Mouse (Mus musculus) C2C12 (cell line): Measurements from ENCODE around the gene Meis1. TPM values are rescaled to one million over a fixed set of nuclear protein-coding genes. Genes with fewer than 3 reads are reported as not detected.

Experiments used
- H3K27me3 ChIP-seq: one replicate; pipeline ENCODE4 v1.6.1; 2011; ENCODE audit not compliant: control insufficient read depth, insufficient read depth, insufficient read length
- H3K36me3 ChIP-seq: one replicate; pipeline ENCODE4 v1.6.1; 2011; ENCODE audit not compliant: control insufficient read depth, insufficient read depth
- H3K4me3 ChIP-seq: one replicate; pipeline ENCODE4 v1.5.1; 2011; ENCODE audit warnings: mild to moderate bottlenecking, control low read depth; ENCODE audit not compliant: poor library complexity, insufficient read depth, severe bottlenecking
- H3K79me2 ChIP-seq: one replicate; pipeline ENCODE4 v1.6.1; 2011; ENCODE audit not compliant: control insufficient read depth, insufficient read depth
- H3K79me3 ChIP-seq: one replicate; pipeline ENCODE4 v1.6.1; 2011; ENCODE audit warnings: low read depth, control low read depth
- H3ac ChIP-seq: one replicate; pipeline ENCODE3; 2011; ENCODE audit warnings: low read depth; ENCODE audit not compliant: control insufficient read depth, insufficient read length
- CEBPB ChIP-seq: IDR thresholded peaks from one replicate; pipeline ENCODE4 v1.6.1; 2011; ENCODE audit warnings: low read depth, mild to moderate bottlenecking, control low read depth, moderate library complexity
- CTCF ChIP-seq: IDR thresholded peaks from one replicate; pipeline ENCODE4 v1.5.1; 2011; ENCODE audit not compliant: control insufficient read depth, insufficient read depth, insufficient read length
- FOSL1 ChIP-seq: IDR thresholded peaks from one replicate; pipeline ENCODE4 v1.8.0; 2011; ENCODE audit warnings: mild to moderate bottlenecking, low read length; ENCODE audit not compliant: poor library complexity, insufficient read depth, severe bottlenecking
- MAX ChIP-seq: IDR thresholded peaks from one replicate; pipeline ENCODE4 v1.6.1; 2011; ENCODE audit warnings: mild to moderate bottlenecking, control low read depth
- MYOD1 ChIP-seq: IDR thresholded peaks from one replicate; pipeline ENCODE4 v1.6.1; 2011; ENCODE audit warnings: low read depth; ENCODE audit not compliant: control insufficient read depth, insufficient read length
- MYOG ChIP-seq: IDR thresholded peaks from one replicate; pipeline ENCODE4 v1.6.1; 2011; ENCODE audit not compliant: control insufficient read depth, insufficient read length; ENCODE audit errors: extremely low read depth
- USF1 ChIP-seq: IDR thresholded peaks from one replicate; pipeline ENCODE4 v1.6.1; 2011; ENCODE audit warnings: low read depth, mild to moderate bottlenecking, control low read depth, moderate library complexity
- polyA plus RNA-seq: library from polyadenylated mRNA; unstranded; fragments of >200 nt; fragmentation: generic; extraction: Trizol; gene quantifications from one replicate; pipeline ENCODE4 v1.2.1, GENCODE M21; 2012; ENCODE audit warnings: missing spikeins

Gene Meis1
- polyA plus RNA-seq, 1 experiment: 6.8 TPM

DNA sequence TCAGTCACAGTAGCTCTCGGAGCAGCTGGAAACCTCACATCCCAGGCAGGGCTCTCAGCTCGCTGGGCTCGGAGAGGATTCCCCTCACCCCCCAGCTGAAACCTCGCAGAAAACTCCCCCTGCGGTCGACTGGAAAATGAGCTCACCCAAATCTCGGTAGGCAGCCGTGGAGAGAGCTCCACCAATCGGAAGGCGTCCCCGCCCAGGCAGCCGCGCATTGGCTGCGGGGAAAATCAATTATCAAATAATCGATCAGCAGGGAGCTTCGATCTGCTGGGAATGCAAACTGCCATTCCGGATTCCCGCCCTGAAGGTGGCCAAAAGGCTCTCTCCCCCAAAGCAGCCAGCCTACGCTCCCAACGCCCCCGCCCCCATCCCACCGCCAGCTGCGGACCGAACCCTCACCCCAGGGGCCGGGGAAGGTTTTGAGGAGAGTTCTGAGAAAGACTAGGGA is 1.6 kb upstream of the Meis1 start:
- Histone ChIP-seq H3K4me3 (peak overlapping the region; percentile 56), H3ac (peak overlapping the region; percentile 66), H3K79me2 (peaks cover 33% of the 10 kb centered on the region), H3K36me3 (no peaks in the 10 kb centered on the region), H3K79me3 (peaks cover 28% of the 10 kb centered on the region), H3K27me3 (no peaks in the 10 kb centered on the region)
- TF ChIP-seq MAX: peak; percentile 33
- no peak for TF ChIP-seq MYOG

DNA sequence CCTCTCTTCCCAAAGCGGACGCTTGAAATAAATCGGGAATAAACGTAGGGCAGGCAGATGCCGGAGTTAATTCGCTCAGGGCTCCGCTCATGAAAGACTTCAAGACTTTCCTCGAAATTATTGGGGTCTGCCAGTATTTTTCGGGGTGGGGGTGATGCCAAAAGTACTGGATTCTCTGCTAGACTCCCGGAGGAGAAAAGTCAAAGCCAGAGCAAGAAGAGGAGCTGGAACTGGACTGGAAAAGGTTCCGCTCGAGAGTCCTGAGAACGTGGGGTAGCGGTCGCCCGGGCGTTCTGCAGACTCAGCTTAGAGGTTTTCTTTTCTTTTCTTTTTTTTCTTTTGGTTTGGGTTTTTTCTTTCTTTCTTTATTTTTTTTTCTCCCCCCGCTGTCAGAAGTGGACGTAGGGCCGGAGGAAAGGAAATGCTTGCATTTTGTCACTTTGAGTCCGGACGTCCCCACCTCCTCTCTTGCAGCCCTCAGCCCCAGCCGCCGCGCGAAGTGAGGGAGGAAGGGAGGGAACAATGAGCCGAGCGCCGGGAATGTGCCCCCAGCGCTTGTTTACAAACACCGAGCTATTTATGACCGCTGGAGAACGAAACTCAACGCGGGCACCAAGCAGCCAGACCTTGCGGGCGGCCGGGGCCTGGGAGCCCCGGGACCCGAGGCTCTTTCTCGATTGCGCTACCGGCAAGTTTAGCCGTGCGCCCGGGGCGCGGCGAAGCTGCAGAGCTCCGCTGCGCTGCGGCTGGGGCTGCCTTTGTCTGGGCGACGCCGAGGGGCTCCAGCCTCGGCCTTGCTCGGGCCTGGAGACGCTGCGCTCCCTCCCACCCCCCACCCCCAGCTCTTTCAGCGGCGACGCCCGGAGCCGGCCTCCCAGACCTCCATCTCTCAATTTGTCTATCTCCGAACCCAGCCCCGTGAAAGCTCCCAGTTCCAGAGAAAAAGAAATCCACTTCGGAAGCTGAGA is 703 bp upstream of the Meis1 start:
- Histone ChIP-seq H3K79me3 (peaks cover 35% of the 10 kb centered on the region), H3K36me3 (peaks cover under 1% of the 10 kb centered on the region), H3K27me3 (no peaks in the 10 kb centered on the region), H3ac (peak overlapping the region; percentile 81), H3K4me3 (peak overlapping the region; percentile 56), H3K79me2 (peaks cover 42% of the 10 kb centered on the region)
- no peak for TF ChIP-seq CEBPB
- TF ChIP-seq USF1: no peak
- no peak for TF ChIP-seq MYOG
- TF ChIP-seq MYOD1: no peak
- TF ChIP-seq CTCF: no peak
- TF ChIP-seq MAX: no peak
- TF ChIP-seq FOSL1: no peak

DNA sequence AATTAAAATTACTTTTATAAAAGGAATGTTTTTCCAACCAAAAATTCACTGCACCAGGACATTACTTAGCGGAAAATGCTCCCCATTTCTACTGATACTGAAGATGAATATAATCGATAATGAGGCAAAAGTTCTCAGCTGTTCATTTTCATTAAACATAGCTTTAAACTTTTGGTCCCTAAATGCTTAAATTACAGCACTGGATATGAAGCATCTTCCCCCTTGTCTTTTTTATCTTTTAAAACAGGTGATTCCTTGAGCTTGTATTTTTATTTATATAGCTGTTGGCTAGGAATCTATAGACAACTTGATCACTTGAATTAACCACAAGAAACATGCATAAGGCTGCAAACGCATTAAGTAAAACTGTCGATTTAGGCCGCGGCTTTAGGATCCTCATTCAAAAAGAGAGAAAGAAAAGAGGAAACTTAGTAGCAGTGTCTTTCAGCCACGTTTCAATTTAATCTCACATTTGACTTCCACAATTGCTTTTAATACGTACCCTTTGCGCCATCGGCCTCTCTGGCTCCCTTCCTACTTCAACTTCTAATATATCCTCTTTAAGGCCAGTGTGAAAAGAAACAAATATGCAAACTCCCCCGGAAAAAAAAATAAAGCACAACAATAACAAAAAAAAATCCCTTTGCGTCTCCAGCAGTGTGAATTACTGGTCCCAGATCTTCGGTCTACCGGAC is 919 bp downstream of the Meis1 start:
- Histone ChIP-seq H3K79me2 (peaks cover 59% of the 10 kb centered on the region), H3K79me3 (peaks cover 46% of the 10 kb centered on the region), H3K27me3 (no peaks in the 10 kb centered on the region), H3K36me3 (peaks cover 15% of the 10 kb centered on the region), H3K4me3 (peak overlapping the region; percentile 56), H3ac (peak overlapping the region; percentile 75)
- no peak for TF ChIP-seq CEBPB
- TF ChIP-seq USF1: no peak
- TF ChIP-seq MYOG: no peak
- TF ChIP-seq MYOD1: no peak
- no peak for TF ChIP-seq CTCF
- TF ChIP-seq FOSL1: no peak
- no peak for TF ChIP-seq MAX

DNA sequence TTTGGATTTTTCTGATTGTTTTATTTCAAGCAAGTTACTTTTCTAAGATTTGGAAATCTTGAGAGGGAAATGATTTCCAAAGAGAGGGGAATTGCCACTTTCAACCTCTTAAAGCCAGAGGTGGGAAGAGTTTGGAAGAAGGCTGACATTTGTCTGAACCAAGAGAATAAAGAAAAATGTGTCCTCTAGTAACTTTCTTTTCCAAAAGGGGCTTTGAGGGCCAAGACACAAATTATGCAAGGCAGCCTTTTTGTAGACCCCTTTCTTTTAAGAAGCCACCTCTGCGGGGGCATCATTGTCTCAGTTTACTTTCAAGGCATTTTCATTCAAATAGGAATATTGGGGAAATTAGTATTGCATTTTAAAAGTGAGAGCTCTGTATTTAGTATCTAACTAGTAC is 1.5 kb downstream of the Meis1 start:
- Histone ChIP-seq H3K36me3 (peaks cover 21% of the 10 kb centered on the region), H3K79me3 (peaks cover 46% of the 10 kb centered on the region), H3K79me2 (peaks cover 65% of the 10 kb centered on the region), H3ac (no peak overlapping the region), H3K4me3 (peak overlapping the region; percentile 56), H3K27me3 (no peaks in the 10 kb centered on the region)
- TF ChIP-seq FOSL1 (no peak), USF1 (no peak), MYOD1 (no peak), CTCF (no peak), MYOG (no peak), CEBPB (no peak), MAX (no peak)

DNA sequence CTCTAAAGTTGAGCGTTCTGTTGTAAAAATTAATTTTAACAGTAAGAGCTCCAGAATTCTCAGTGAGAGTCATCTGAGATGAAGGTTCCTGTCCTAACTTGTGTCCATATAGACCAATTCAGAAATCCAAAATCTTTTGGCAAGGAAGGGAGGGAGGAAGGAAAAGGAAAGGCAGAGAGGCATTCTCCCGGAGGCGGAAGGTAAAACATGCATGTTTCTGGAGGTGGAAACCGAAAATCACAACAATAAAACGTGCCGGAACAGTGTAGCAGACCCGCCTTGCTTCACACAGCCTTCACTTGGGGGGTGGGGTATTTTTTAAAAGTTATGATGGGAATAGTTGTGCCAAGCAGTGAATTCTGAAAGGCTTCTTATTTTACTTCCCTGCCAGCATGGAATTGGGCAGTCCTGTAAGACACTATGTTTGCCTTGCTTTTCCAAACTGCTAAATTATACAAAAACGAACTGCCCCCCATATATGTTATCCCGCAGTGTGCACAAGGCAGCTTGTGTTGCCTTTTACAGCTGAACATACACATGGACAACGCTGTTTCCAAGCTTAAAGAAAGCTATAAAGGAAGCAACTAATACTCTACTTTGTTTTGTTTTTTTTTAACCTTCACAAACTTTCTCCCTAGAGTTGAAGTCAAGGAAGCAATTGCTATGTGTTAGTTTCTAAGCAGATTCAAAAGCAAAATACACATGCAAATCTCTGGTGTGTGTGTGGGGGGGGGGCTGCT is 2.1 kb downstream of the Meis1 start:
- Histone ChIP-seq H3K27me3 (no peaks in the 10 kb centered on the region), H3K36me3 (peaks cover 25% of the 10 kb centered on the region), H3ac (peak overlapping the region; percentile 73), H3K4me3 (peak overlapping the region; percentile 56), H3K79me2 (peaks cover 69% of the 10 kb centered on the region), H3K79me3 (peaks cover 46% of the 10 kb centered on the region)
- TF ChIP-seq MYOG (no peak), MAX (peak; percentile 35), USF1 (no peak)
